Mouse (Mus musculus) intestine, embryonic 16.5 days (tissue): ENCODE results near the gene Pip5k1a. TPM values are rescaled to one million over a fixed set of nuclear protein-coding genes. Genes with fewer than 3 reads are reported as not detected.
A peak's percentile ranks its signal among the peaks of the same experiment; 100 is the strongest.
"Not testable (repeated sequence)": the region's sequence is repeated elsewhere in the genome, so short reads cannot be mapped to it uniquely, and the experiment has no call there.

Source experiments
- ATAC-seq: fragments of 200-750 bp; cut with Nextera tagmentation; 2 replicates; pipeline ENCODE4 v1.8.0; 2017; ENCODE audit warnings: moderate TSS enrichment, moderate library complexity
- H3K27ac ChIP-seq: fragments of 300-500 bp; sonication (generic); 2 replicates; pipeline ENCODE4 v1.5.1; 2014; ENCODE audit warnings: mild to moderate bottlenecking, low read length
- H3K27me3 ChIP-seq: fragments of 300-500 bp; sonication (generic); replicated peaks from 2 replicates; pipeline ENCODE4 v1.6.1; 2014; ENCODE audit warnings: low read length, control low read depth, mixed read lengths; ENCODE audit not compliant: control insufficient read depth, insufficient read depth
- H3K36me3 ChIP-seq: fragments of 300-500 bp; sonication (generic); 2 replicates; pipeline ENCODE4 v1.6.1; 2014; ENCODE audit warnings: low read length, control low read depth; ENCODE audit not compliant: control insufficient read depth, insufficient read depth
- H3K4me1 ChIP-seq: fragments of 300-500 bp; sonication (generic); 2 replicates; pipeline ENCODE4 v1.6.1; 2014; ENCODE audit warnings: low read length, control low read depth, mixed read lengths; ENCODE audit not compliant: control insufficient read depth, insufficient read depth
- H3K4me2 ChIP-seq: fragments of 300-500 bp; sonication (generic); 2 replicates; pipeline ENCODE4 v1.6.1; 2014; ENCODE audit warnings: low read depth, low read length, control low read depth
- H3K4me3 ChIP-seq: fragments of 300-500 bp; sonication (generic); 2 replicates; pipeline ENCODE4 v1.5.1; 2014; ENCODE audit warnings: mild to moderate bottlenecking, low read length
- H3K9ac ChIP-seq: fragments of 300-500 bp; sonication (generic); 2 replicates; pipeline ENCODE4 v1.6.1; 2014; ENCODE audit warnings: low read depth, low read length
- H3K9me3 ChIP-seq: fragments of 300-500 bp; sonication (generic); 2 replicates; pipeline ENCODE4 v1.6.1; 2016; ENCODE audit warnings: low read length, control low read depth; ENCODE audit not compliant: control insufficient read depth
- WGBS: fragments of 180-500 bp; shearing (Covaris S2); extraction: QIAGEN DNeasy Blood & Tissue Kit; methylation state at CpG from one replicate; pipeline ENCODE4 v1.1.7; 2014; 5-methylcytosine and 5-hydroxymethylcytosine counted together
- polyA plus RNA-seq: library from polyadenylated mRNA; unstranded; fragments of >200 nt; fragmentation: Nextera tagmentation; extraction: Ambion mirVana; gene quantifications from 2 replicates; pipeline ENCODE4 v1.2.1, GENCODE M21; 2015

Pip5k1a gene
- polyA plus RNA-seq, 1 experiment from 2014 or later, result 14.5 TPM

DNA sequence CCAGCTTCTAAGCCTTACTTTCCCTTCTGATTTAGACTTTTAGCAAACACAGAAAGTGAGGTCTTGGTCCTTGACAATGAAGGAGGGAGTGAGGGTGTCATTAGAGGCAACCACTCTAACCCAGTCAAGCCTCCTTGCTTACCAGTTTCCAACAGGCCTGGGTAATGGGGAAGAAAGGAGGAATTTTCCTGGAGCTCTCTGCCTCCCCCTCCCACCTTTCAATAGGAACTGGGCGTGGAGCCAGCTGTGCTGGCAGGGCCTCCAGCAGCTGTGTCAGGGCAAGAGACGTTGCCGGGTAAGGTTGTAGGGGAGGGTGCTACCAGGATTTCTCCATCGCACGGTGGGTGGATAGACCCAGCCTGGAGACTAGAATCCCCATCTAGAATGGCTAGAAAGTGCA is 18.2 kb upstream of the Pip5k1a start:
- no peaks in the 10 kb centered on the region for H3K27me3 ChIP-seq
- no peak overlapping the region for H3K9ac ChIP-seq
- H3K9me3 ChIP-seq, result no peaks in the 10 kb centered on the region
- ATAC-seq, result peak; percentile 20; the same call in 1 of the 2 replicates
- H3K27ac ChIP-seq, result no peak overlapping the region
- H3K4me2 ChIP-seq, result no peak overlapping the region
- WGBS, result 22% methylated on average over 5 of the region's 5 CpGs
- H3K4me1 ChIP-seq, result peaks cover 5% of the 10 kb centered on the region
- no peak overlapping the region for H3K4me3 ChIP-seq
- peaks cover 20% of the 10 kb centered on the region for H3K36me3 ChIP-seq

DNA sequence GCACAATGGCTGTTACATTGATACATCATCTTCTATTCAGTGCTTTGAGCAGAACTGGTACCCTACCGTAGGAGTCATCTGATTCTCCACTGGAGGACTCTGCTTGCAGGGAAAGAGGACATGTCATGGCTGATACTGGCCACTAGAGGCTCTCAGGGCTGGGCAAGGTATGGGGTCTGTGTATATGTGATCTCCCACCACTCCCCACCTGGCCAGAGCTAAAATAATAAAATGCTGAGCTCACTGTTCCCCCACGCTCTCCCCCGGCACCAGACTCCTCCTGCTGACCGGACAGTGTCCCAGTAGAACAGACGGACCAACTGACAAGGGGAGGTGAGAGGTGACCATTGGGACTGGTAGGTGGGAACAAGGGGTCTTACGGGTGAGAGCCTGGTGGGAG is 17.5 kb upstream of the Pip5k1a start, which contains the start of gene Tmod4:
Gene Tmod4, plus strand, starts transcription at position 231 of the 400 bp plus-strand sequence.
- 55% methylated on average over 6 of the region's 6 CpGs for WGBS
- H3K27ac ChIP-seq, result no peak within 1 kb of the TSS
- H3K4me1 ChIP-seq, result peaks cover 5% of the 10 kb centered on the region
- no peak within 1 kb of the TSS for H3K4me3 ChIP-seq
- no peaks in the 10 kb centered on the region for H3K9me3 ChIP-seq
- no peak within 1 kb of the TSS for H3K4me2 ChIP-seq
- H3K36me3 ChIP-seq, result peaks cover 22% of the 10 kb centered on the region
- no peaks in the 10 kb centered on the region for H3K27me3 ChIP-seq
- H3K9ac ChIP-seq, result no peak within 1 kb of the TSS
- no peak for ATAC-seq

DNA sequence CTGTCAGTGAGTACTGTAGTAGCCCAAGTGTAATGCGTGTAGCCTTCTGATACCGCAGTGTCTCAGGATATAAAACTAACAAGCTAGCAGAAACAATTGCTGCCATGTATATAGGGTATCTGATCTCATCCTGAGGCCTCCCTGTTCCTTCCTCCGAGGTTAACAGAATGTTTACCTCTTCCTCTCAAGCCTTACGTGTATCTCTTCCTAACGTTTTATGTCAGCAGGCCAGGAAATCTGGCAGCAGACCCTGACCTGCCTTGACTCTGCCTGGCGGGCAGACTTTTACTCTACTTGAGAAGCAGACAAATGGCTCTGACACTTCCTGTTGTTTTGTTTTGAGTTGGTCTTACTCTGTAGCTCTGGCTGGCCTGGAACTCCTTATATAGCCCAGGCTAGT is 14.8 kb upstream of the Pip5k1a start:
- Histone ChIP-seq H3K9me3 (no peaks in the 10 kb centered on the region), H3K4me3 (no peak overlapping the region), H3K27ac (no peak overlapping the region; the same call in 1 of the 2 replicates), H3K36me3 (peaks cover 30% of the 10 kb centered on the region), H3K27me3 (no peaks in the 10 kb centered on the region), H3K9ac (no peak overlapping the region), H3K4me2 (no peak overlapping the region), H3K4me1 (peaks cover 5% of the 10 kb centered on the region)
- 64% methylated on average over 6 of the region's 6 CpGs for WGBS
- no peak for ATAC-seq

DNA sequence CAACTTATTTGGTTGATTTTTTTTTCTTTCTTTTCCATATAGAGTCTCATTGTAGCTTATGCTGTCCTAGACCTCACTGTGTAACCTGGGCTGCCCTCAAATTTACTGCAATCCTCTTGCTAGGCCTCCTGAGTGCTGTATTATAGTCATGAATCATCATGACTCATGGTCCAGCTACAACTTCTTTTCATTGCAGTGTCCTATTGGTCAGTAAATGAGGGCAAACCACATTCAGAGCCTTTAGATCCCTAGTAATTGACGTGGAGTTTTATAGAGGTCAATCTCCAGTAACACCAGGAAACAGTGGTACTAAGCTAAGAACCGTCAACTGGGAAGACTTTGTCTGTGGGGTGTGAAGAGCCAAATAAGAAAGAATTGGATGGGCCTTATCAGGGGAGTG is 11.0 kb upstream of the Pip5k1a start:
- no peak for ATAC-seq
- Histone ChIP-seq H3K9me3 (no peaks in the 10 kb centered on the region), H3K4me2 (no peak overlapping the region), H3K36me3 (peaks cover 30% of the 10 kb centered on the region), H3K27me3 (no peaks in the 10 kb centered on the region), H3K4me1 (peaks cover 1% of the 10 kb centered on the region; the same call in 1 of the 2 replicates), H3K4me3 (no peak overlapping the region), H3K9ac (no peak overlapping the region), H3K27ac (no peak overlapping the region)
- 80% methylated on average over 2 of the region's 2 CpGs for WGBS

DNA sequence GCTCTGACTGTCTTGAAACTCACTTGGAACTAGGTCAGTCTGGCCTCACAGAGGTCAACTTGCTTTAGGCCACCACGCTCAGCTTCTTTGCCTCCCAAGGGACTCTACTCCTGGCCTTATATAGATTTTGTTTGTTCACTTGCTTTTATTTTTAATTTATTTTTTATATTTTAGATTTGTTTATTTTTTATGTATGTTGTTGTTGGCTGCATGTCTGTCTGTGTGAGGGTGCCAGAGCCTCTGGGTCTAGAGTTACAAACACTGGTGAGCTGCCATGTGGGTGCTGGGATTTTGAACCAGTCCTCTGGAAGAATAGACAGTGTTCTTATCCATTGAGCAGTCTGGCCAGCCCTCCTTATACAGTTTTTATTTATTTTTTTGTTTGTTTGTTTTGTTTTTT is 6.0 kb upstream of the Pip5k1a start:
- no peaks in the 10 kb centered on the region for H3K9me3 ChIP-seq
- peak overlapping the region; percentile 37; the same call in 1 of the 2 replicates for H3K9ac ChIP-seq
- no peak overlapping the region for H3K4me2 ChIP-seq
- H3K4me3 ChIP-seq, result no peak overlapping the region
- H3K36me3 ChIP-seq, result no peaks in the 10 kb centered on the region
- no peaks in the 10 kb centered on the region for H3K27me3 ChIP-seq
- ATAC-seq, result no peak
- H3K27ac ChIP-seq, result no peak overlapping the region
- 97% methylated on average over 1 of the region's 1 CpGs for WGBS
- peaks cover 9% of the 10 kb centered on the region for H3K4me1 ChIP-seq

DNA sequence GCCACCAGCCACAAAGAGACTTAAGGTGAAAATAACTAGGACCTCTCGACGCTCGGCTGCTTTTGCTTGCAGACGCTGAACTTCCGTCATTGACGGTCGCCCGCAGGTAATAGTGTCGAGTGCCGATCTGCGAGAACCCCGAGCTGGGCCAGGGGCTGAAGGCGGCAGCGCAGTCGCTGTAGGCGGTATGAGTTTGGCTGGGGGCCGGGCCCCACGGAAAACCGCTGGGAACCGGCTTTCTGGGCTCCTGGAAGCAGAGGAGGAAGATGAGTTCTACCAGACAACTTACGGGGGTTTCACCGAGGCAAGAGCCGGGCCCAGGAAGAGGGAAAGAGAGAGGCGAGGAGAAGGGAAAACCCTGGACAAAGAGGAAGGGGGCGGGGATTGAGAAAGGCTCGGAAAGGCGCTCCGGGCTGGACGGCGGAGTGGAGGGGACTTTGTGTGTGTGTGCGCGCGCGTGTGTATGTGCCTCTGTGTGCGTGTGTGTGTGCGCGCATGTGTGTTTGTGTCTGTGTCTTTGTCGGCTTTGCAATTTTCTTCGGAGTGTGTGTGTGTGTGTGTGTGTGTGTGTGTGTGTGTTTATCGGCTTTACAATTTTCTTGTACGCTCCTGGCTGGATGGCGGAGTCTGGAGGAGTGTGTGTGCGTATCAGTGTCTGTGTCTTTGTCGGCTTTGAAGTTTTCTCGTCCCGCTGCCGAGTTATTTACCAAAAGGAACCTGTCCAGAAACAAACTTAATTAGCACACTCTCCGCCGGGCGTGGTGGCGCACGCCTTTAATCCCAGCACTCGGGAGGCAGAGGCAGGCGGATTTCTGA is 4.4 kb upstream of the Pip5k1a start, which contains the start of gene Vps72:
Gene Vps72, plus strand, starts transcription at position 112 of the 816 bp plus-strand sequence.
- no peaks in the 10 kb centered on the region for H3K27me3 ChIP-seq
- H3K36me3 ChIP-seq, result no peaks in the 10 kb centered on the region
- under 1% methylated on average over 53 of the region's 54 CpGs for WGBS
- peak; percentile 79 for ATAC-seq
- H3K27ac ChIP-seq, result peak within 1 kb of the TSS; percentile 98
- peak within 1 kb of the TSS; percentile 84 for H3K9ac ChIP-seq
- H3K4me1 ChIP-seq, result peaks cover 9% of the 10 kb centered on the region
- H3K4me2 ChIP-seq, result peak within 1 kb of the TSS; percentile 43
- peak within 1 kb of the TSS; percentile 80 for H3K4me3 ChIP-seq
- no peaks in the 10 kb centered on the region for H3K9me3 ChIP-seq

DNA sequence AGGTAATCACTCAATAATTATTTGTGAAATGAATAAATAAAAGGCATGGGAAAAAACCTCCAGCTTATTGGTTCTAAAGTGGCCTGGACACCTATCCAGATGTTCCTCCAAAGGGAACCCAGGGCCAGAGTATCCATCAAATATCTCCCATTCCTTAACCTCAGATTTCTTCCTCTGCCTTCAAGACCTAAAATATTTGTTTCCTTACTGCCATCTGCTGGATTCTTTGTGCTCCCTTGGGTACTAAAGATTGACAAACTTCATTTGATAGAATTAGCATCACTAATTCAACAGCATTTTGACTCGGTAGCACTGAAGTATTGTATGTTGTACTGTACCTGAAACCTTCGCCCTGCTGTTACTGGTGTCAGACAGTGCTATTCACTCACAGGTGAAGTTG is 1.2 kb upstream of the Pip5k1a start:
- no peaks in the 10 kb centered on the region for H3K27me3 ChIP-seq
- H3K4me3 ChIP-seq, result no peak overlapping the region
- ATAC-seq, result no peak
- no peak overlapping the region for H3K4me2 ChIP-seq
- H3K27ac ChIP-seq, result no peak overlapping the region
- H3K9ac ChIP-seq, result no peak overlapping the region
- H3K36me3 ChIP-seq, result no peaks in the 10 kb centered on the region
- peaks cover 16% of the 10 kb centered on the region for H3K4me1 ChIP-seq
- H3K9me3 ChIP-seq, result no peaks in the 10 kb centered on the region
- 66% methylated on average over 2 of the region's 2 CpGs for WGBS

DNA sequence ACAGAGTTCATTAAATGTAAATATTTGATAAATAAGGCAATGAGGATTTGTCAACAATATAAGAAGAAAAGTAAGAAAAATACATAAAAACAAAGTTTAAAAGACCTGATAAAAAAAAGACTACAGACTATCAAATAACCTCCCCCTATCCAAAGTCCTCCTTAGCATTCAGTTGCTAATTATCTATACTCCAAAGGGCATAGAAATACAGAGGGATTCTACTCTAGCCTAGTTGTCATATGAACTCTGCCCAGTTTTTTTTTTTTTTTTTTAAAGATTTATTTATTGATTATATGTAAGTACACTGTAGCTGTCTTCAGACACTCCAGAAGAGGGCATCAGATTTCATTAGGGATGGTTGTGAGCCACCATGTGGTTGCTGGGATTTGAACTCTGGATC is 578 bp upstream of the Pip5k1a start:
- Histone ChIP-seq H3K4me3 (peak overlapping the region; percentile 99), H3K4me2 (peak overlapping the region; percentile 73), H3K4me1 (peaks cover 10% of the 10 kb centered on the region)
- H3K27me3 ChIP-seq, ATAC-seq, H3K9me3 ChIP-seq, H3K27ac ChIP-seq, H3K36me3 ChIP-seq, H3K9ac ChIP-seq: not testable (repeated sequence)

DNA sequence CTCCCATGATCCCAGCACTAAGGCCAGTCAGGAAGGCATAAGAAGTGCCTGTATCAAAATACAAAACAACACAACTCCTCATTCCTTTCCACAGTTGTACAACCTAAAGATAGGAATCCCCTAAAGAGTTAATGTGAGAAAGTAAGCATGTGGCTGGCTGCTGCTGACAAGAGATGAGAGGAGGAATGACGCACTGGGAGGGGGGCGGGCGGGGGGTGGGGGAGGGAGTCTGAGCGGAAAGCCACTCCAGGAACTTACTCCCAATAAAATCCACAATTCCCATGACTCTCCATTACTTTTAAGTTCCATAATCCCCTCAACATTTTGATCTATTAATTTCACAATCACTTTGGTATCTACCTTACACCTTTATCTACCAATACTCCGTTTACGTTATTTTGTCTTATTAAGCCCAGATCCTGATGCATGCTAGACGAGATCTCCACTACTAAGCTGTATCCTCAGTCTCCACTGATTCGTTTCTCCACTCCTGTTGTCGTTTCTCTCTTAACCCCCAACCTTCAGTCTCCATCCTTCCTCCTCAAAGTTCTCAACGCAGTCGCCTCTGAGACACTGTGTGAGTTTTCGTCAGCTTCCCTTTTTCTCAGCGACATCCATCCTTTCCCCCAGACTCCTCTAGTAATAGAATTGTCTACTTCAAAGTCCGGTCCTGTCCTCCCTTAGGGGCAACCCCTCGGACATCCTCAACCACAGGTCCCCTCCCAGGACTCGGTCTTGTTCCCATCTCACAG is 968 bp downstream of the Pip5k1a start:
- ATAC-seq, result peak; percentile 0; the same call in 1 of the 2 replicates
- peaks cover 7% of the 10 kb centered on the region for H3K4me1 ChIP-seq
- no peaks in the 10 kb centered on the region for H3K36me3 ChIP-seq
- no peaks in the 10 kb centered on the region for H3K9me3 ChIP-seq
- peak overlapping the region; percentile 99 for H3K4me3 ChIP-seq
- under 1% methylated on average over 16 of the region's 16 CpGs for WGBS
- H3K4me2 ChIP-seq, result peak overlapping the region; percentile 65
- peak overlapping the region; percentile 83 for H3K27ac ChIP-seq
- peak overlapping the region; percentile 92 for H3K9ac ChIP-seq
- no peaks in the 10 kb centered on the region for H3K27me3 ChIP-seq
